Mouse (Mus musculus) intestine, postnatal 0 days (tissue): Measurements from ENCODE around the gene Msi2. TPM values are rescaled to one million over a fixed set of nuclear protein-coding genes. Genes with fewer than 3 reads are reported as not detected.

Experiments
- ATAC-seq: fragments of 200-750 bp; cut with Nextera tagmentation; 2 replicates; pipeline ENCODE4 v1.8.0; 2017; ENCODE audit warnings: mild to moderate bottlenecking, moderate TSS enrichment, moderate library complexity
- H3K27ac ChIP-seq: fragments of 300-500 bp; sonication (generic); 2 replicates; pipeline ENCODE4 v1.5.1; 2014; ENCODE audit warnings: mild to moderate bottlenecking, low read depth, low read length, moderate library complexity
- H3K27me3 ChIP-seq: fragments of 300-500 bp; sonication (generic); replicated peaks from 2 replicates; pipeline ENCODE4 v1.6.1; 2014; ENCODE audit warnings: low read length, mixed read lengths; ENCODE audit not compliant: control insufficient read depth, insufficient read depth
- H3K36me3 ChIP-seq: fragments of 300-500 bp; sonication (generic); 2 replicates; pipeline ENCODE4 v1.6.1; 2014; ENCODE audit warnings: mild to moderate bottlenecking, moderate library complexity; ENCODE audit not compliant: control insufficient read depth, insufficient read depth
- H3K4me1 ChIP-seq: fragments of 300-500 bp; sonication (generic); replicated peaks from 2 replicates; pipeline ENCODE4 v1.6.1; 2014; ENCODE audit warnings: antibody characterized with exemption, low read length, mixed read lengths; ENCODE audit not compliant: control insufficient read depth, insufficient read depth
- H3K4me2 ChIP-seq: fragments of 300-500 bp; sonication (generic); replicated peaks from 2 replicates; pipeline ENCODE4 v1.6.1; 2014; ENCODE audit warnings: low read depth, mild to moderate bottlenecking, moderate library complexity
- H3K4me3 ChIP-seq: fragments of 300-500 bp; sonication (generic); 2 replicates; pipeline ENCODE4 v1.5.1; 2014; ENCODE audit warnings: low read depth, low read length
- H3K9ac ChIP-seq: fragments of 300-500 bp; sonication (generic); 2 replicates; pipeline ENCODE4 v1.6.1; 2014; ENCODE audit warnings: mild to moderate bottlenecking, low read depth, low read length
- H3K9me3 ChIP-seq: fragments of 300-500 bp; sonication (generic); 2 replicates; pipeline ENCODE4 v1.6.1; 2016; ENCODE audit warnings: mixed run types; ENCODE audit not compliant: control insufficient read depth
- CTCF ChIP-seq: sonication (generic); IDR thresholded peaks from 2 replicates; pipeline ENCODE4 v1.5.1; 2016; ENCODE audit warnings: low read depth, mild to moderate bottlenecking, control low read depth, antibody characterized with exemption, moderate library complexity
- WGBS: fragments of 180-500 bp; shearing (Covaris S2); extraction: QIAGEN DNeasy Blood & Tissue Kit; methylation state at CpG from one replicate; pipeline ENCODE4 v1.1.7; 2014; 5-methylcytosine and 5-hydroxymethylcytosine counted together
- polyA plus RNA-seq: library from polyadenylated mRNA; unstranded; fragments of >200 nt; fragmentation: Nextera tagmentation; extraction: Ambion mirVana; gene quantifications from 2 replicates; pipeline ENCODE4 v1.2.1, GENCODE M21; 2015

Msi2 gene
- polyA plus RNA-seq, 1 experiment from 2014 or later, result 7.5 TPM

DNA sequence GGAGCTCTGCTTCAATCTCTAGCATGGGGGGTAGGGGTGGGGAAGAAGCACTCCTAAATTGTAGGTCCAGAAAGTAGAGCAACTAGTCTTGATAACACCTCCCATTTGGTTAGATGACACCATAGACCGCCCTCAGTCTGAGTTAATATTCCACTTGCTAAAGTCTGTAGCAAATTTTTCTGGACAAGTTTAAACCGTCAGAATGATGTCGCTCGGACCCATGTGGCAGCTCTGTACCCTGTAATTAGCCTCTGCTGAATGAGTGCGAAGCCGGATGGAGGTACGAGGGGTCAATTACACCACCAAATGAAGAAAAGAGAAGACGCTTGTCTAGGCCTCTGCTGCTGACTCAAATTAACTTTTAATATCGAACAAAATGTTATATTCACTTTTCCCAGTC, 92.3 kb downstream of the Msi2 start:
- 83% methylated on average over 9 of the region's 9 CpGs for WGBS
- no peak for ATAC-seq
- Histone ChIP-seq H3K36me3 (no peaks in the 10 kb centered on the region), H3K9me3 (no peaks in the 10 kb centered on the region), H3K4me2 (no peak overlapping the region), H3K9ac (no peak overlapping the region), H3K4me1 (peaks cover 13% of the 10 kb centered on the region; the same call in 1 of the 2 replicates), H3K27me3 (no peaks in the 10 kb centered on the region), H3K27ac (no peak overlapping the region; the same call in 1 of the 2 replicates), H3K4me3 (no peak overlapping the region)
- no peak for TF ChIP-seq CTCF

GRCm38 (mm10) chr11:88625063-88625462, 93.2 kb downstream of the Msi2 start:
- no peaks in the 10 kb centered on the region for H3K36me3 ChIP-seq
- no peaks in the 10 kb centered on the region for H3K9me3 ChIP-seq
- no peak overlapping the region for H3K4me3 ChIP-seq
- no peak for ATAC-seq
- H3K27ac ChIP-seq, result no peak overlapping the region
- H3K9ac ChIP-seq, result no peak overlapping the region
- TF ChIP-seq CTCF, result no peak
- WGBS, result 64% methylated on average over 14 of the region's 14 CpGs
- H3K4me1 ChIP-seq, result peaks cover 13% of the 10 kb centered on the region; the same call in 1 of the 2 replicates
- no peak overlapping the region for H3K4me2 ChIP-seq
- H3K27me3 ChIP-seq, result no peaks in the 10 kb centered on the region

GRCm38 (mm10) chr11:88624627-88625026, 93.7 kb downstream of the Msi2 start:
- Histone ChIP-seq H3K4me2 (no peak overlapping the region), H3K27me3 (no peaks in the 10 kb centered on the region), H3K9me3 (no peaks in the 10 kb centered on the region), H3K9ac (no peak overlapping the region), H3K4me1 (peaks cover 13% of the 10 kb centered on the region; the same call in 1 of the 2 replicates), H3K4me3 (no peak overlapping the region), H3K27ac (no peak overlapping the region), H3K36me3 (no peaks in the 10 kb centered on the region)
- no peak for ATAC-seq
- 75% methylated on average over 6 of the region's 6 CpGs for WGBS
- TF ChIP-seq CTCF, result no peak

- H3K36me3 ChIP-seq, result no peaks in the 10 kb centered on the region
- no peak overlapping the region for H3K4me3 ChIP-seq
- TF ChIP-seq CTCF, result 0 out of 2 replicates have a peak, but pooled peaks have one; percentile 3
- peaks cover 17% of the 10 kb centered on the region; the same call in 1 of the 2 replicates for H3K4me1 ChIP-seq
- 50% methylated on average over 6 of the region's 6 CpGs for WGBS
- no peaks in the 10 kb centered on the region for H3K9me3 ChIP-seq
- H3K4me2 ChIP-seq, result no peak overlapping the region
- no peaks in the 10 kb centered on the region for H3K27me3 ChIP-seq
- no peak for ATAC-seq
- H3K27ac ChIP-seq, result peak overlapping the region; percentile 15; the same call in 1 of the 2 replicates
- no peak overlapping the region for H3K9ac ChIP-seq
Measured at GRCm38 (mm10) chr11:88623671-88624070, 94.6 kb downstream of the Msi2 start.

DNA sequence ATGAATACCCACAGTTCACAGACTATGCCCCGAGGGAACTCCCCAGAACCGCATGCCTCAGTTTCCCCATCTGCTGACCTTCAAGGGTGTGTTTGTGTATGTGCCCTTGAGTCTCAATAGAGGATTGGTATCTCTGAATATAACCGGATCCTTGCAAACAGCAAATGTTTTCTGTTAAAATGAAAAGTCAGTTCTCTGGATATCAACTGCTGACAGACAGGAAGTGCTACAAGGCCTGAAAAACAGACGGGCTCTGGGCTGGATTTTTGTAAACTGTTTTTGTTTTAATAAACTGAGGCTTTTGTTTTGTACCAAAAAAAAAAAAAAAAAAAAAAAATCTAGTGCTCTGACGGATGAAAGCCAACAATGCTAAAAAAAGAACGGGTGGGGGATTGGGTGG, 95.8 kb downstream of the Msi2 start:
- Histone ChIP-seq H3K27ac (no peak overlapping the region), H3K27me3 (no peaks in the 10 kb centered on the region), H3K4me3 (no peak overlapping the region), H3K4me2 (no peak overlapping the region), H3K9me3 (no peaks in the 10 kb centered on the region), H3K4me1 (peaks cover 21% of the 10 kb centered on the region; the same call in 1 of the 2 replicates), H3K36me3 (no peaks in the 10 kb centered on the region), H3K9ac (no peak overlapping the region)
- WGBS, result 54% methylated on average over 6 of the region's 6 CpGs
- no peak for ATAC-seq
- no peak for TF ChIP-seq CTCF

- H3K4me2 ChIP-seq, result no peak overlapping the region
- H3K36me3 ChIP-seq, result no peaks in the 10 kb centered on the region
- H3K9me3 ChIP-seq, result no peaks in the 10 kb centered on the region
- no peaks in the 10 kb centered on the region for H3K27me3 ChIP-seq
- WGBS, result 75% methylated on average over 4 of the region's 4 CpGs
- peaks cover 23% of the 10 kb centered on the region; the same call in 1 of the 2 replicates for H3K4me1 ChIP-seq
- ATAC-seq, result no peak
- H3K27ac ChIP-seq, result no peak overlapping the region
- H3K9ac ChIP-seq, result no peak overlapping the region
- TF ChIP-seq CTCF, result no peak
- H3K4me3 ChIP-seq, result no peak overlapping the region
Measured at GRCm38 (mm10) chr11:88621789-88622188, 96.5 kb downstream of the Msi2 start.
